ENCODE assay signal across 13 mouse cellular contexts in the genomic region with DNA sequence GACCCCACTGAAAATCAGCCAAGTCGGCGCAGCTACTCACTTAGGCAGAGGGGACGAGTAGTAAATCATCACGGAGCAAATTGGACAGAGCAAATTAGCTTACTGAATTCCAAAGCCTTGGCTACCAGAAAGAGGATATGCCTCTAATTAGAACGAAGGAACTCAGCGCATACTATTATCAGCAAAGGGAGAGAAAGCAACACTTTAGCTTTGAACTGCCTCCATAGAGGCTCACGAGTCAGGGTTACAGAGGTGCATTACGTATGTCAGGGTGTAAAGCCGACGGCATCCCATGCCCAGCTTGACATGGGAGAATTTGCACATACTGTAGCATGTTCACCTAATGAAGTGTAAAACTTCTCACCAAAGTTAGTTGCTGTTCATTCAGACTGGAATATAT.
DNase-seq lines count a peak whose midpoint lies in the region; ATAC-seq and TF ChIP-seq lines count a peak whose summit lies in the region.
"Had no signal": no experiment of that assay in that cellular context is flagged by ENCODE, and none has a peak within 500 bp of the region (broad histone marks: within the 10 kb centered on the region; RNA-seq: fewer than 3 reads in every experiment).

No protein-coding gene starts in this region.

- WGBS in forebrain, embryonic 11.5 days: 38% methylated on average over 10 of the region's 10 CpGs
- 45% methylated on average over 10 of the region's 10 CpGs for WGBS in forebrain, embryonic 10.5 days
- 60% methylated on average over 10 of the region's 10 CpGs for WGBS in lung, embryonic 14.5 days
- WGBS in forebrain, embryonic 12.5 days: 24% methylated on average over 10 of the region's 10 CpGs

- no peaks in the 10 kb centered on the region for H3K36me3 ChIP-seq in forebrain, embryonic 11.5 days (ENCODE audit: control insufficient read depth, insufficient read depth, low read length)
- peaks cover 10% of the 10 kb centered on the region for H3K36me3 ChIP-seq in forebrain, embryonic 10.5 days (replicated peaks)
- H3K36me3 ChIP-seq in lung, embryonic 14.5 days (ENCODE audit: insufficient read depth): peaks cover 15% of the 10 kb centered on the region
- no peaks in the 10 kb centered on the region for H3K36me3 ChIP-seq in forebrain, embryonic 12.5 days (replicated peaks)
- H3K36me3 ChIP-seq: intestine, embryonic 15.5 days had no signal

- peak; percentile 57 for DNase-seq in forebrain, embryonic 11.5 days (ENCODE audit: low spot score)
- DNase-seq in forebrain, embryonic 10.5 days (ENCODE audit: extremely low spot score, low spot score): no peak
- DNase-seq in lung, embryonic 14.5 days: peak; percentile 37
- no peak for DNase-seq in lung, postnatal 4 days
- DNase-seq in mesoderm, embryonic 11.5 days (ENCODE audit: low read depth, low spot score): peak; percentile 16
- DNase-seq in right cerebral cortex, postnatal 10 days (ENCODE audit: low spot score in 2 of 2): no peak
- DNase-seq in gastrocnemius, adult 18-20 months (ENCODE audit: low spot score): no peak
- DNase-seq: adrenal gland, adult 8-10 months; B cell, adult 2 months; cerebellum, postnatal 36 days; liver had no signal

- no peak overlapping the region for H3K4me2 ChIP-seq in forebrain, embryonic 11.5 days (ENCODE audit: low read depth, low read length, severe bottlenecking)
- no peak overlapping the region for H3K4me2 ChIP-seq in lung, embryonic 14.5 days
- H3K4me2 ChIP-seq in forebrain, embryonic 12.5 days: no peak overlapping the region
- H3K4me2 ChIP-seq: intestine, embryonic 15.5 days had no signal

- TF ChIP-seq CTCF in lung, embryonic 14.5 days (IDR thresholded peaks at IDR 0.05; ENCODE audit: low read depth): no peak

- no peaks in the 10 kb centered on the region for H3K9me3 ChIP-seq in forebrain, embryonic 11.5 days (ENCODE audit: control insufficient read depth, low read length)
- no peaks in the 10 kb centered on the region for H3K9me3 ChIP-seq in forebrain, embryonic 10.5 days
- no peaks in the 10 kb centered on the region for H3K9me3 ChIP-seq in lung, embryonic 14.5 days (ENCODE audit: low read depth, low read length)
- H3K9me3 ChIP-seq in forebrain, embryonic 12.5 days: no peaks in the 10 kb centered on the region
- H3K9me3 ChIP-seq: intestine, embryonic 15.5 days had no signal

- no peak overlapping the region for H3K9ac ChIP-seq in forebrain, embryonic 11.5 days (ENCODE audit: low read length)
- H3K9ac ChIP-seq in lung, embryonic 14.5 days: no peak overlapping the region
- H3K9ac ChIP-seq in forebrain, embryonic 12.5 days: no peak overlapping the region
- H3K9ac ChIP-seq: intestine, embryonic 15.5 days had no signal

- no peak overlapping the region for H3K27ac ChIP-seq in forebrain, embryonic 11.5 days (ENCODE audit: low read depth, low read length)
- H3K27ac ChIP-seq in forebrain, embryonic 10.5 days: no peak overlapping the region
- no peak overlapping the region for H3K27ac ChIP-seq in lung, embryonic 14.5 days (ENCODE audit: low read depth)
- no peak overlapping the region for H3K27ac ChIP-seq in forebrain, embryonic 12.5 days
- H3K27ac ChIP-seq: intestine, embryonic 15.5 days had no signal

- no peak overlapping the region for H3K4me3 ChIP-seq in forebrain, embryonic 11.5 days (ENCODE audit: low read depth, low read length)
- no peak overlapping the region for H3K4me3 ChIP-seq in forebrain, embryonic 10.5 days
- no peak overlapping the region for H3K4me3 ChIP-seq in lung, embryonic 14.5 days (ENCODE audit: low read depth, low read length)
- no peak overlapping the region for H3K4me3 ChIP-seq in forebrain, embryonic 12.5 days (replicated peaks)
- H3K4me3 ChIP-seq: intestine, embryonic 15.5 days had no signal

- H3K4me1 ChIP-seq in forebrain, embryonic 11.5 days (replicated peaks; ENCODE audit: control insufficient read depth, insufficient read depth, low read length): 0 out of 2 replicates have a peak, but pooled peaks cover 5% of the 10 kb centered on the region
- H3K4me1 ChIP-seq in forebrain, embryonic 10.5 days: peaks cover 20% of the 10 kb centered on the region
- no peaks in the 10 kb centered on the region for H3K4me1 ChIP-seq in lung, embryonic 14.5 days (ENCODE audit: insufficient read depth)
- H3K4me1 ChIP-seq in forebrain, embryonic 12.5 days: peaks cover 8% of the 10 kb centered on the region
- H3K4me1 ChIP-seq: intestine, embryonic 15.5 days had no signal

- no peaks in the 10 kb centered on the region for H3K27me3 ChIP-seq in forebrain, embryonic 11.5 days (ENCODE audit: control insufficient read depth, insufficient read depth, low read length)
- H3K27me3 ChIP-seq in forebrain, embryonic 10.5 days (ENCODE audit: poor library complexity, severe bottlenecking): no peaks in the 10 kb centered on the region
- H3K27me3 ChIP-seq in lung, embryonic 14.5 days (ENCODE audit: insufficient read depth, low read length): no peaks in the 10 kb centered on the region
- no peaks in the 10 kb centered on the region for H3K27me3 ChIP-seq in forebrain, embryonic 12.5 days
- H3K27me3 ChIP-seq: intestine, embryonic 15.5 days had no signal

- peak; percentile 89 for ATAC-seq in forebrain, embryonic 11.5 days (replicated peaks; ENCODE audit: low FRiP score)
- ATAC-seq in lung, embryonic 14.5 days (ENCODE audit: insufficient read depth): no peak
- ATAC-seq in forebrain, embryonic 12.5 days (ENCODE audit: low FRiP score): peak; percentile 86
- ATAC-seq: intestine, embryonic 15.5 days had no signal

Comparison
In these comparisons a context has a peak if more than half of its experiments do, and no peak if none do; other contexts are left out.
1. DNase-seq: peak in forebrain, embryonic 11.5 days (single experiment), lung, embryonic 14.5 days (single experiment) and mesoderm, embryonic 11.5 days (single experiment); none in forebrain, embryonic 10.5 days (single experiment), lung, postnatal 4 days (0 of 2), right cerebral cortex, postnatal 10 days (0 of 2) and gastrocnemius, adult 18-20 months (single experiment).